Mouse (Mus musculus) forebrain, postnatal 0 days (tissue): Measurements from ENCODE around the gene Fam122a. TPM values are rescaled to one million over a fixed set of nuclear protein-coding genes. Genes with fewer than 3 reads are reported as not detected.

Experiments
- ATAC-seq: fragments of 200-750 bp; cut with Nextera tagmentation; 2 replicates; pipeline ENCODE4 v1.8.0; 2017; ENCODE audit warnings: mild to moderate bottlenecking, moderate library complexity
- DNase-seq: peaks from one replicate; pipeline ENCODE4 v3.0.0-alpha.2; 2015
- H3K27ac ChIP-seq: fragments of 300-500 bp; sonication (generic); 2 replicates; pipeline ENCODE4 v1.5.1; 2014; ENCODE audit warnings: low read depth, mild to moderate bottlenecking, antibody characterized with exemption, low read length, moderate library complexity, mixed read lengths
- H3K27me3 ChIP-seq: fragments of 300-500 bp; sonication (generic); 2 replicates; pipeline ENCODE4 v1.6.1; 2014; ENCODE audit warnings: mild to moderate bottlenecking, low read length, mixed read lengths; ENCODE audit not compliant: insufficient read depth
- H3K36me3 ChIP-seq: fragments of 300-500 bp; sonication (generic); 2 replicates; pipeline ENCODE4 v1.6.1; 2014; ENCODE audit warnings: mild to moderate bottlenecking, moderate library complexity; ENCODE audit not compliant: insufficient read depth
- H3K4me1 ChIP-seq: fragments of 300-500 bp; sonication (generic); 2 replicates; pipeline ENCODE4 v1.6.1; 2014; ENCODE audit warnings: antibody characterized with exemption; ENCODE audit not compliant: insufficient read depth
- H3K4me2 ChIP-seq: fragments of 300-500 bp; sonication (generic); 2 replicates; pipeline ENCODE4 v1.6.1; 2014; ENCODE audit warnings: low read depth, mild to moderate bottlenecking, moderate library complexity
- H3K4me3 ChIP-seq: fragments of 300-500 bp; sonication (generic); 2 replicates; pipeline ENCODE4 v1.5.1; 2014; ENCODE audit warnings: low read depth, low read length, mixed read lengths
- H3K9ac ChIP-seq: fragments of 300-500 bp; sonication (generic); 2 replicates; pipeline ENCODE4 v1.6.1; 2014; ENCODE audit warnings: mild to moderate bottlenecking
- H3K9me3 ChIP-seq: fragments of 300-500 bp; sonication (generic); 2 replicates; pipeline ENCODE4 v1.6.1; 2016; ENCODE audit warnings: low read length
- CTCF ChIP-seq: sonication (generic); IDR thresholded peaks from 2 replicates; pipeline ENCODE4 v1.5.1; 2016; ENCODE audit warnings: antibody characterized with exemption, control low read depth, low read depth
- WGBS: fragments of 180-500 bp; shearing (Covaris S2); extraction: QIAGEN DNeasy Blood & Tissue Kit; methylation state at CpG from one replicate; pipeline ENCODE4 v1.1.7; 2014; 5-methylcytosine and 5-hydroxymethylcytosine counted together
- polyA plus RNA-seq: library from polyadenylated mRNA; unstranded; fragments of >200 nt; fragmentation: Nextera tagmentation; extraction: Ambion mirVana; gene quantifications from 2 replicates; pipeline ENCODE4 v1.2.1, GENCODE M21; 2015
- total RNA-seq: library from RNA; depleted of rRNA; stranded (reverse); fragments of >200 nt; gene quantifications from 2 replicates; pipeline ENCODE4 v1.2.3, GENCODE M21; 2014; rRNA removed

Fam122a gene
- total and polyA plus RNA-seq, 2 experiments from 2014 or later = 26.0 to 56.4 TPM

DNA sequence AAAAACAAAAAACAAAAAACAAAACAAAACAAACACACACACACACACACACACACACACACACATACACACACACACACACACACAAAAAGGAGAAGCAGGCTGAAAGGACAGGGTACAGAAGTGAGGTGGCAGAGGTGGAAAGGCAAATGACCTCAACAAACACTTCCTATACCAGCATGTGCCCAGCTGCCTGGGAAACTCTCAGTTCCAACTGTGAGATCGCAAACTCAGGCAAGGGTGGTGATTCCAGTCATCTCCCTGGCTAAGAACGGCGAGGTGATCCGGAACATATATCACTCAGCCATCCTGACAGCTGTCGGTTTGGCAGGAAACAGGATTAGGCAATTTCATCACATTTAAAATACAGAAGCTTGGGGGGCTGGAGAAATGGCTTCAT, 44.7 kb downstream of the Fam122a start:
- H3K9me3 ChIP-seq = no peaks in the 10 kb centered on the region
- no peak overlapping the region for H3K9ac ChIP-seq
- H3K36me3 ChIP-seq = no peaks in the 10 kb centered on the region
- ATAC-seq (no peak), DNase-seq (no peak)
- no peak overlapping the region for H3K4me2 ChIP-seq
- no peak for TF ChIP-seq CTCF
- H3K27me3 ChIP-seq = no peaks in the 10 kb centered on the region
- H3K4me3 ChIP-seq = no peak overlapping the region
- no peaks in the 10 kb centered on the region for H3K4me1 ChIP-seq
- H3K27ac ChIP-seq = no peak overlapping the region
- 73% methylated on average over 5 of the region's 5 CpGs for WGBS

- TF ChIP-seq CTCF = no peak
- no peaks in the 10 kb centered on the region for H3K9me3 ChIP-seq
- ATAC-seq (no peak), DNase-seq (no peak)
- 92% methylated on average over 2 of the region's 2 CpGs for WGBS
- no peaks in the 10 kb centered on the region for H3K4me1 ChIP-seq
- no peaks in the 10 kb centered on the region for H3K27me3 ChIP-seq
- H3K4me3 ChIP-seq = no peak overlapping the region
- no peak overlapping the region for H3K9ac ChIP-seq
- H3K4me2 ChIP-seq = no peak overlapping the region
- H3K36me3 ChIP-seq = no peaks in the 10 kb centered on the region
- H3K27ac ChIP-seq = no peak overlapping the region
Observed at GRCm38 (mm10) chr19:24431381-24431780, 45.8 kb downstream of the Fam122a start.

- no peaks in the 10 kb centered on the region for H3K4me1 ChIP-seq
- H3K9me3 ChIP-seq = no peaks in the 10 kb centered on the region
- DNase-seq (no peak), ATAC-seq (no peak)
- 93% methylated on average over 3 of the region's 3 CpGs for WGBS
- no peak overlapping the region for H3K9ac ChIP-seq
- H3K4me3 ChIP-seq = no peak overlapping the region
- no peaks in the 10 kb centered on the region for H3K27me3 ChIP-seq
- no peak overlapping the region for H3K4me2 ChIP-seq
- TF ChIP-seq CTCF = no peak
- H3K36me3 ChIP-seq = no peaks in the 10 kb centered on the region
- no peak overlapping the region for H3K27ac ChIP-seq
Observed at GRCm38 (mm10) chr19:24428011-24428410, 49.1 kb downstream of the Fam122a start.

DNA sequence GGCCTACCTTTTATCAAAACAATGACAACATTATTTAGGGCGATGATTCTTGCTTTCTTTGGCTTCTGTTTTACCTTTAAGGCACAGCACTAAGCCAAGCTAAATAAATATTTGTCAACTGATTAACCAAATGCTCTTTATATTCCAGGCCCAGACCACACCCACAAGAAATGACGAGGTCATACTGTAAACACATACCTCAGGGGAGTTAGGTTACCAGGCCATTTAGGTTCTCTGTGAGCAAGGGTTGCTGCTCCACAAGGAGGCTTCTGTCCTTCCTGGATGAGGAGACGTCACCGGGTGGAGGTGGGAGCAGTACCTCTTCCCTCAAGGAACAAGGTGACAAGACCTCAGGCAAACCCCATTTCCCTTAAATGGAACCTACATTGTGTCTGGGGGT, 49.9 kb downstream of the Fam122a start:
- no peak for TF ChIP-seq CTCF
- no peaks in the 10 kb centered on the region for H3K36me3 ChIP-seq
- H3K27me3 ChIP-seq = no peaks in the 10 kb centered on the region
- H3K4me3 ChIP-seq = no peak overlapping the region
- ATAC-seq = no peak
- H3K4me2 ChIP-seq = no peak overlapping the region
- no peaks in the 10 kb centered on the region for H3K4me1 ChIP-seq
- no peak for DNase-seq
- WGBS = 77% methylated on average over 4 of the region's 4 CpGs
- H3K9ac ChIP-seq = no peak overlapping the region
- no peak overlapping the region for H3K27ac ChIP-seq
- H3K9me3 ChIP-seq = no peaks in the 10 kb centered on the region

DNA sequence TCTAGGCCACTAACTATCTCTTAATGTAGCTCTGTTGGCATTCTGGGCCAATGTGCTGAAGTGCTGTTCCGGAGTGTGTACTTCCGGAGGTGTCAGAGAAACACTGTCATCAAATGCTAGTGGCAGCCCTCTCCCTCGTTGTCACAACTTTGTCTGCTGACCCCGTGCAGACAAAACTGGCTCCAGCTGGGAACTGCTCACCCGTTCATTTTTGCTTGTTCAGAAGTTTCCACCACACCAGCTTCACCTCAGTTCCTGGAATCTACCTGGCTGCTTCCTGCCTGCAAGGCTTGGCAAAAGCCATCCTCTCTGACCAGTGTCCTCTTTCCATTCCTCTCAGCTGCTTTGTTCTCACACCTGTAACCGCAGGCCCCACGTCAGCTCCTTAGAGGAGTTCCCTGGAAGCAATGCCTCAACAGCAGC, 50.4 kb downstream of the Fam122a start:
- DNase-seq (no peak), ATAC-seq (no peak)
- Histone ChIP-seq H3K27ac (no peak overlapping the region), H3K4me3 (no peak overlapping the region), H3K9me3 (no peaks in the 10 kb centered on the region), H3K4me1 (no peaks in the 10 kb centered on the region), H3K9ac (no peak overlapping the region), H3K27me3 (no peaks in the 10 kb centered on the region), H3K36me3 (no peaks in the 10 kb centered on the region), H3K4me2 (no peak overlapping the region)
- WGBS = 87% methylated on average over 7 of the region's 7 CpGs
- no peak for TF ChIP-seq CTCF

Other genes with a start within 250 kb of the Fam122a start
- 15.0 and 26.0 TPM in 2 replicates for gene Fxn, start 196.8 kb downstream of the Fam122a start, total RNA-seq
- gene Fxn, start 196.8 kb downstream of the Fam122a start, polyA plus RNA-seq = 33.3 and 33.4 TPM in 2 replicates
- 2.7 and 3.2 TPM in 2 replicates for gene Pip5k1b, start 78.5 kb upstream of the Fam122a start, total RNA-seq
- gene Pip5k1b, start 78.5 kb upstream of the Fam122a start, polyA plus RNA-seq = 1.3 and 1.8 TPM in 2 replicates
- gene Tmem252, start 196.7 kb upstream of the Fam122a start, total RNA-seq = 0.62 and 1.2 TPM in 2 replicates
- 0.83 and 0.98 TPM in 2 replicates for gene Tmem252, start 196.7 kb upstream of the Fam122a start, polyA plus RNA-seq